Mouse (Mus musculus) left cerebral cortex, postnatal 36 days (tissue): ENCODE results near the gene Dnajc4. TPM values are rescaled to one million over a fixed set of nuclear protein-coding genes. Genes with fewer than 3 reads are reported as not detected.

ENCODE experiments used
- DNase-seq, 2 experiments: peaks; one replicate each; pipeline ENCODE4 v3.0.0; 2021 to 2022; ENCODE audit warnings: low spot score in 2 of 2, mixed read lengths in 1 of 2
- intact Hi-C: fragments of 180-260 bp; cut with DNase I; formaldehyde crosslinking; loops from one replicate; pipeline ENCODE4 v1.15.1; 2025
- total RNA-seq, 2 experiments: library from RNA; stranded (reverse); gene quantifications; 2 replicates each; pipeline ENCODE4 v1.2.3; 2021

The Dnajc4 gene
- 10 to 100 TPM; 22.9 to 28.1 TPM for total RNA-seq

GRCm38 (mm10) chr19:6992011-6992858 is at the start of gene Dnajc4:
Gene Dnajc4 (minus strand): TSS chr19:6992572.
- peak; percentile 91 to 92 for DNase-seq
- intact Hi-C loops, result no loop called here

- intact Hi-C loops, result no loop called here
- no peak for DNase-seq
Observed at GRCm38 (mm10) chr19:7041171-7041570, 48.8 kb upstream of the Dnajc4 start.

GRCm38 (mm10) chr19:7040637-7041130 is 48.3 kb upstream of the Dnajc4 start:
- DNase-seq, result no peak

GRCm38 (mm10) chr19:7039841-7040636 is 47.7 kb upstream of the Dnajc4 start, which contains the start of gene Stip1:
Gene Stip1 (minus strand): TSS chr19:7039967.
- intact Hi-C loops, result no loop called here
- DNase-seq, result peak; percentile 98 to 99

More at GRCm38 (mm10) chr19:7040637-7041130, 48.3 kb upstream of the Dnajc4 start:
- intact Hi-C loops, result no loop called here

- DNase-seq, result peak in 1 of 2 experiments; percentile 57
- intact Hi-C loops, result no loop called here
Observed at GRCm38 (mm10) chr19:7039088-7039720, 46.8 kb upstream of the Dnajc4 start.

GRCm38 (mm10) chr19:7034006-7034405 is 41.6 kb upstream of the Dnajc4 start:
- intact Hi-C loops, result no loop called here
- DNase-seq, result no peak

- DNase-seq, result peak; percentile 70 to 72
- intact Hi-C loops, result loop anchor here (10.0 kb wide), 1 partner anchor 105 kb away; the partner anchor contains the start of genes Catsperz and Esrra
Observed at GRCm38 (mm10) chr19:7029531-7029930, 37.2 kb upstream of the Dnajc4 start.

- DNase-seq, result no peak
- intact Hi-C loops, result loop anchor here (10.0 kb wide), 1 partner anchor 95 kb away; the partner anchor contains the start of genes Catsperz and Esrra
Observed at GRCm38 (mm10) chr19:7020224-7020641, 27.9 kb upstream of the Dnajc4 start.

- intact Hi-C loops, result no loop called here
- DNase-seq, result no peak
Observed at GRCm38 (mm10) chr19:7019191-7019590, 26.8 kb upstream of the Dnajc4 start, which contains the start of gene Fermt3. Gene Fermt3 (minus strand): TSS chr19:7019469.

- intact Hi-C loops, result no loop called here
- no peak for DNase-seq
Observed at GRCm38 (mm10) chr19:7018546-7018945, 26.2 kb upstream of the Dnajc4 start.

GRCm38 (mm10) chr19:7017541-7018457 is 25.4 kb upstream of the Dnajc4 start:
- no peak for DNase-seq
- intact Hi-C loops, result no loop called here

GRCm38 (mm10) chr19:7014481-7015135 is 22.2 kb upstream of the Dnajc4 start:
- intact Hi-C loops, result no loop called here
- DNase-seq, result no peak

- DNase-seq, result no peak
- intact Hi-C loops, result no loop called here
Observed at GRCm38 (mm10) chr19:7013984-7014383, 21.6 kb upstream of the Dnajc4 start.

- intact Hi-C loops, result no loop called here
- DNase-seq, result no peak
Observed at GRCm38 (mm10) chr19:7012426-7012825, 20.1 kb upstream of the Dnajc4 start.

- intact Hi-C loops, result no loop called here
- no peak for DNase-seq
Observed at GRCm38 (mm10) chr19:7006892-7007593, 14.7 kb upstream of the Dnajc4 start.

- no peak for DNase-seq
- intact Hi-C loops, result no loop called here
Observed at GRCm38 (mm10) chr19:6999360-7000063, 7.1 kb upstream of the Dnajc4 start.

GRCm38 (mm10) chr19:6997721-6998290 is 5.4 kb upstream of the Dnajc4 start:
- intact Hi-C loops, result no loop called here
- DNase-seq, result no peak
